Mouse (Mus musculus) left cerebral cortex, adult 8-10 months (tissue): ENCODE measurements around the gene Fkbp7. TPM values are rescaled to one million over a fixed set of nuclear protein-coding genes. Genes with fewer than 3 reads are reported as not detected.
"Not testable (repeated sequence)": the region's sequence is repeated elsewhere in the genome, so short reads cannot be mapped to it uniquely, and the experiment has no call there.

Experiments
- DNase-seq, 2 experiments: peaks; one replicate each; pipeline ENCODE4 v3.0.0; 2022; ENCODE audit warnings: low spot score in 2 of 2
- total RNA-seq, 4 experiments: library from RNA; stranded (reverse); gene quantifications; 2 replicates each; pipeline ENCODE4 v1.2.4; 2022

Fkbp7 gene
- total RNA-seq, 4 experiments from 2014 or later: 4.4 to 6.1 (median 5.8) TPM

DNA sequence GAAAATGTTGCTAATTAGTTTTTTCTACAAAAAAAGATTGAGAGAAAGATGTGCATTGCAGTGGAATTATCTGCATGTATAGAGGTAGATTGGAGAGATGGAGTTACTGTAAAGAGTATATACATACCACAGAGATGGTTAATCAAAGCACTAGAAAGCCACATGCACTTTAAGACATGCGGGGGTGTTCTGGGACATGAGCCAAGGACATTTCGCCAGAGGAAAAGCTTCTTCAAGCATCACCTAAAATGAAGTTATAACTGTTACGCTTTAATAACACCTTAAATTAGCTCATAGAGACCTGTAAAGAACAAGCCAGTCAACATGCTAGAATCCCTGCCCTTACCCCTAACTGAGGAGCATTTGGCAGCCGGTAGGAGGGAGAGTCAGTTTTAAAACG lies 5.7 kb downstream of the Fkbp7 start:
- no peak for DNase-seq

DNA sequence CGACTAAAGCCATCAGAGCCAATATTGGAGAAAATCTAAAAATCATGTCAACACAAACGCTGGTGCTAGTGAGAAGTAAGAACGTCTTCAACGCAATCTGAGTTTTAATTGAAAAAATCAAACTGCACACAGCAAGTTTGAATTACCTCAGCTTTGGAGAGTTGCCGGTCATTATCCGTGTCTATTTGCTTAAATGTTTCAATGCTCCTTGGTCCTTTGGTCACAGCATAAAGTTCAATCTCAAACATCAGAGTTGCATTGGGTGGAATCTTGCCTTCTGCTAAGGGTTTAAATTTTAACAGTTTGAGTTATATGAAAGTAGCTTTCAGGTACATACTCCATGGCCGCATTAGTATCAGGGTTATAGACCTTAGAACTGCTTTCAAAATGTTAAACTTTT lies 7.4 kb downstream of the Fkbp7 start:
- no peak for DNase-seq

DNA sequence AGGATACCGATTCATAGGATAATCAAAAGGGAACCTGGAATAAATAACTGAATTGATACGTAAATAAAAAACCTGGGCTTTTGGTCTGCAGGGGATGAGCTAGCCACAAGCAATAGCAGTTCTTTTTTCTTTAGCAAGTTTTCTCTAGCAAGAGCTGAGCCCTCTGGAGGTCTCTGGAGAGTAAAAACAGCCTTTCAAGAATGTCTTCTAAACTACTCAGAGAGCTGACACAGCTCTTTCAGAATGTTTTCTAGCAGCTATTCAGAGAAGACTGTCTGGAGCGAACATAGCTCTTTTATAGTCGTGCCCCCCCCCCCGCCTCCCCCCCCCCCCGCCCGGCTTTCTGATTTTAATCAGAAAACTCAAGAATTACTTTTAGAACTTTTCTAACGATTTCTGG lies 13.5 kb downstream of the Fkbp7 start:
- no peak for DNase-seq

DNA sequence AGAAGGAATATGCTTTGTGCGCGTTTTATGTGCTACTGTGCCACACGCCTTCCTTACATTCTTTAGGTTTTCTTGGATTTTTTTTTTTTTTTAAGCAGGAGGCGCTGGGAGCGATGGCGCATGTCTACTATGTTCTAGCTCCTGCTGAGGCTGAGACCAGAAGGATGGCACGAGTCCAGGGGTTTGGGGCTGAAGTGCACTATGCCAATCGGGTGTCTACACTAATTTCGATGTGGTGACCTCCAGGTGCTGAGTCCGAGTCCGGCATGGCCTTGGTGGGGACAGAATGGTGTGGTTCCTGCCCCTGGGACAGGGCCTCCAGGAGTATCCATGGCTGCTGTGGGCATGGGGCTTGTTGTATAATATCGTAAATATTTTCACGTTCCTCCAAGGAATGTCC lies 14.4 kb downstream of the Fkbp7 start:
- no peak for DNase-seq

DNA sequence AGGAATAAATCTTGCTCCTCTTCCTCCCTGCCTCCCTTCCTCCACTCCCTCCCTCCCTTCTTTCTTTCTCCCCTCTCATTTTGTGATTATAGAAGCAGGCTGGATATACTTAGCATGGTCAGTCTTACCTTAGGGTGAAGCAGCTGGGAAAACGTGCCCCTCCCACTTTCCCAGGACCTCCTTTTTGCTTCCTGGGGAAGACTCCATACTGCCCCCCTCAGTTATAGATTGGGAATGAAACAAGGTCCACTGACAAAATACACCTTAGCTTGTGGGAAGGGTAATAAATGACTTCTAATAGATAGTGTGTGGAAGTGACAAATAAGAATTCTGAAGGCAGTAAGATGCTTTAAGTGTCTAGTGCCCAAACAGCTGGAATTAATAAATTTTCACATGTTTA lies 16.9 kb downstream of the Fkbp7 start:
- DNase-seq: no peak

DNA sequence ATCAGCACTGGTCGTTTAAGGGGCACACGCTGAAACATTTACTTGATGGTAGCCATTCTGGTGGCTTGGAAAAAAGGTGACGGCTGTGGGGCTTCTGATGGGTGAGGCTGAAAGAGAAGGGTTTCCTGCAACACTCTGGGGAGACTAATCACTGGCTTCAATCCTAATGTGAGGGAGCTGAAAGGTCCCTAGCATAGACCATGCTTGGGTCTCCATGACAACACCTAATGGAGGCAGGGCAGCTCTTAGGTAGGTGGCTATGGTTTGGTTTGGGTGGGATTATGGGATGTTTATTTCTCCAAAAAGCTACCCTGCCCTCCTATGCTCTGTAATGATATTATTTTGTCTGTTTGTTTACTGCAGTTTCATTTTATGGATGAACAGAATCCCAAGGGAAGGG lies 17.5 kb downstream of the Fkbp7 start:
- DNase-seq: no peak

DNA sequence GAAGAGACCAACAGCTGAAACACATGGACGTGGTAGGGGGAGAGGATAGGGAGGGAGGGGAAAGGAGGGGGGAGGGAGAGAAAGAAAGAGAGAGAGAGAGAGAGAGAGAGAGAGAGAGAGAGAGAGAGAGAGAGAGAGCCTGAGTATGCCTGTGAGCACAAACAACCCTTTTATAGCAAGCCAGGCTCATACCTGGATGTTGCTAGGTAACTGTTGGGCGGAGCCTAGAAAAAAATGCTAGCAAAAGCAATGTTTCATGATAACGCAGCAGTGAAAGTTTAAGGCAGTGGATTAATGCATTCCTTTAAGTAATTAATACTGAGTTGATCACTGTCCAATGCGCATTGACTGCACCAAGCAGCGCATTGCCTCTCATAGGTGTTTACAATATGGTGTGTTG lies 18.3 kb downstream of the Fkbp7 start:
- DNase-seq: no peak

DNA sequence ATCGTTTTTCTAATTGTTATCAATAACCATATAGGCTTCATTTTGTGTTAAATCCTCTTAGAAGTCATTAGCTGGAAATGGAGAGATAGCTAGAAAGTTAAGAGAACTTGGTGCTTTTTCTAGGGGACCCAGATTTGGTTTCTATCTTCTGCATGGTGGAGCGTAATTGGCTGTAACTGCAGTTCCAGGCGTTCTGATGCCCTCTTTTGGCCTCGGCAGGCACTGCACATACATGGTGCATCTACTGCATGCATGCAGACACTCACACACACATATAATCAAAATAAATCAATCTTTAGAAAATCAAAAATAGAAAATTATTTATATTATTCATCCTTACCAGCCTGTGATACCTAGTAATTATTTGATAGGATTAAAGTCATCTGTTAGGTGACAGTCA lies 19.8 kb downstream of the Fkbp7 start:
- no peak for DNase-seq

DNA sequence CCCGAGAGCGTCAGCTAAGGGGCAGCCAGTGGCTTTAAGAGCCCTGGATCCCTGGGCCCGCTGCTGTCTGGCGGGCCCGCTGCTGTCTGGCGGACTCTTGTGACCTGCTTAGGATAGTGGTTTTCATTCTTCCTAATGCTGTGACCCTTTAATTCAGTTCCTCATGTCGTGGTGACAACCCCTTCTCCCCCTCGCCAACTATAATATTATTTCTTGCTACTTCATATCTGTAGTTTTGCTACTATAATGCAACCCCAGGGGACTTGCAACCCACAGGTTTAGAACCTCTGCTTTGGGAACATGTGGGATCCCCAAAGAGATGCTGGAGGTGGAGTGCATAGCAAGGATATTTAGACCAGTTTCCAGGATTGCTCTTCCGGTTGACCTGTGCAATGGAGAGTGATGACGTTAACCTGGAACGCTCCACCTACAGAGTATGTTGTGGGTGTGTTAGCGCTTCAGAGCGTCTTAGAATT lies 24.2 kb downstream of the Fkbp7 start:
- DNase-seq: no peak

DNA sequence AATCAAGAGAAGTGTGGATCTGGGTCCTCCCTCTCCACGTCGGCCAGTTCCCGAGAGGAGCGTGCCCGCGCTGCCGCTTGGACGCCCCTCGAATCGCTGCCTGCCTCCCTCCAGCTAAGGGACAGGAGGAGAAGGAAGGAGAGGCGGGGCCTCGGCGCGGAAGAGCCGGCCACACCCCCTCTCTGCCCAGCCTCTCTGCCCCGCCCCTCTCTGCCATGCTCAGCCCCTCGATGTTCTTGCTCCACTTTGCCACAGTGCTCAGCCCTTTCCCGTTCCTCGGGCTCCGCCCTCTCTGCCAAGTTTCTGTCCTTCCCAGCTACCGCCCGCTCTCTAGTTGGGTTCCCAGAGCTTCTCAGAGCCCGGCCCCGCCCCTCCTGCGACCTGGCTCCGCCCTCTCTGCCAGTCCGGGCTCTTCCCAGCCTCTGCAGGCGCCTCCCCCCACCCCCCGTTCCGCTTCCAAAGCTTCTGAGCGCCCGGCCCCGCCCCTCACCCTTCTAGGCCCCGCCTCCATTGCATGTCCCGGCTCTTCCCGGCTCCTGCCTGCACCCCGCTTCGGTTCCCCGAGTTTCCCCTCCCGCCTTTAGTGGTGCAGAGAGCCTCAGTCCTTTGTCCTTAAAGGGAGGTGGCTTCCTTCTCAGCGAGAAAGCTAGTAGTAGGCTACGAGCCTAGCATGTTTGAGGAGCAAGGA lies 24.9 kb downstream of the Fkbp7 start, which contains the start of the genes Prkra and Pjvk:
Gene Prkra, minus strand, starts transcription at position 133 of the 688 bp plus-strand sequence.
Gene Pjvk, plus strand, starts transcription at position 594 of the 688 bp plus-strand sequence.
- DNase-seq: peak; percentile 91 to 97

DNA sequence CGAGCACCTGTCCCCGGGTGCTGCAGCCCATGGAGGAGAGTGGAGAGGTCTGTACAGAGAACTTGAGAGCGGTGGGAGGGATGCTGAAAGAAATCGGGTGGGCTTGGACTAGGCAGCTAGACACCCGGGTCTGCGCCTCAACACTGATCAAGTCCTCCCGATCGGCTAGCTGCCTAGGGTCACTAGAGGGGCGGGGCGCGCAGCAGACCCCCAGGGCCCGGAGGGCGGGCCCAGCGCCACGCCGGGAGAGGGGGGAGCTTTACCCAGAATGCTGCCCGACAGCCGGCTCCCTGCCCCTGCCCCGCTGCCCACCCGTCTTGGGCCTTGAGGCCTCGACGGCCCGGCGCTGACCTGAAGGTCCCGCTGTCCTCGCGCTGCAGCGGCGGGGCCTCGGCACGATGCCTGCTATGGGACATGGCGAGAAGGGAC lies 25.5 kb downstream of the Fkbp7 start:
- DNase-seq: no peak

DNA sequence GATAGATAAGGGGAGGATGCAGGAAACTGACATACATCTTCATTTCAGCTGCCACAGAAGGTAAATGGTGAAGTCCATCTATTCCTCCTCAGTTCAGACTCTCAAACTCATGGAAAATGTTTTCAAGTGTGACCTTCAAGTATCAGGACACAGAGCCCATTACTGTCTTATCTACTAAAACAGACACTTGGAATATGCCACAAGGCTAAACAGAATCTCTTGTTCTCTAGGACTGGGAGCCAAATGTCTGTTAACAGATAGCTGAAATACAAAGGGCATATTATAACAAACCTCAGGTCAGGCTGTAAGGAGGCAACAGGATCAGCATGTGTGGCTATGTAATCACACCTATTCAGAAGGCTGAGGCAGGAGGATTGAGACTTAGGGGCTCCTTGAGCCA lies 29.1 kb downstream of the Fkbp7 start:
- no peak for DNase-seq

DNA sequence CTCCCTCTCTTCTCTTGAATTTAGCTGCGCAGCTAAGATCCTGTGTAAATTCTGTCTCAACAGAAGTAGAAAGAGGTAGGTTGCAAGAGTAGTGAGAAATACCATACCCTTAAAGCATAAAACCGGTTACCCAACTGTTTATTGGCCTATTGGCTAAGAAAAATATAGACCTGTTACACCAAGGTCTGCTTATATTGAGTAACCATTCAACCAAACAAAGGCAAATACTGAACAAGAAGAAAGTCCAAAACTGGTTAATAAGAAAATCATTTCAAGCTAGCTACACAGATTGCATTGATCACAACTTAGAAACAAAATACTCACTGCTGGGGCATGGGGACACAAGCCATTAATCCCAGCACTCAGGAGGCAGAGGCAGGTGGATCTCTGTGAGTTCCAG lies 33.3 kb downstream of the Fkbp7 start:
- DNase-seq: no peak

DNA sequence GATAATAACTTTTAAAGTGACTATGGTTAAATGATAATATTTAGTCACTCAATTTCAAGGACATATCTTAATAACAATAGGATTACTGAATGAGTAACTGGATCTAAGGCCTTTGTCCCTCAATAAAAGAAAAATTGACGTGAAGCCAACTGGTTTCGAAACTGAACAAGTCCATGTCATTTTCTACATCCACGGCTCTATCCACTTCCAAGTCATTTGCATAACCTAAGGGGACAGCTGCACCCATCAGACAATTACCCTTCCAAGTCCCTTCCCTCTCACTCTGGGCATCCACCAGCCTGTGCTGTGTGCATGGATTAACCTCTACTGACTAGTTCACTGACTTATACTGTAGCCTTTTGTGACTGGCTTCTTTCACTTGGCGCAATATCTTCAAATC lies 41.3 kb downstream of the Fkbp7 start:
- DNase-seq: no peak

DNA sequence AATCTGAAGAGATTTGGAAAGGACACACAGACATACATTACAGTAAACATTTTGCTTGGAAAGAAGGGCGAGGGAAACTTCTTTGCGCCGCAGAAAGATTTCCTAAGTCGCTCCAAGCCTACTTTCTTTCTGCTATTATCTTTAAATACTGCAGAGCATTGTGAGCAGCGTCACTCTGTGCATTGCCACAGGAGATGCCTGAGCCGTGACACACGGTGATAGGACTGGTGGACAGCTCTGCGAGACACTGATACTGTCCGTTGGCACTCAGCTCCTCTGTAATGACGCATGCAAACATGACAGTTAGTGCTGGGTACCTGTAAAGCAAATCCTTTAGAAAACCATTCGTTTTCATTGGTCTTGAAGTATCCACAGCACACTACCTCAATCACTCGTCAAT lies 42.6 kb downstream of the Fkbp7 start:
- no peak for DNase-seq

DNA sequence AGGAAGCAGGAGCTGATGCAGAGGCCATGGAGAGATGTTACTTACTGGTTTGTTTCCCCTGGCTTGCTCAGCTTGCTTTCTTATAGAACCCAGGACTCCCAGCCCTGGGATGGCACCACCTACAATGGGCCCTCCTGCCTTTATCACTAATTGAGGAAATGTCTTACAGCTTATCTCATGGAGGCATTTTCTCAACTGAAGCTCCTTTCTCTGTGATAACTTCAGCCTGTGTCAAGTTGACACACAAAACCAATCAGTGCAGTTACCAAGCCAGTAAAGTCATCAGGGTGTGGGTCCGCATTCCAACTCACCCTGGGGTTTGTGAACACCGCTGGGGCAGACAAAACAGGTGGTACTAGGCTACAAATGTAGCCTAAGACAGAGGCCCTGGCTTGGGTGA lies 50.6 kb downstream of the Fkbp7 start:
- DNase-seq: not testable (repeated sequence)

DNA sequence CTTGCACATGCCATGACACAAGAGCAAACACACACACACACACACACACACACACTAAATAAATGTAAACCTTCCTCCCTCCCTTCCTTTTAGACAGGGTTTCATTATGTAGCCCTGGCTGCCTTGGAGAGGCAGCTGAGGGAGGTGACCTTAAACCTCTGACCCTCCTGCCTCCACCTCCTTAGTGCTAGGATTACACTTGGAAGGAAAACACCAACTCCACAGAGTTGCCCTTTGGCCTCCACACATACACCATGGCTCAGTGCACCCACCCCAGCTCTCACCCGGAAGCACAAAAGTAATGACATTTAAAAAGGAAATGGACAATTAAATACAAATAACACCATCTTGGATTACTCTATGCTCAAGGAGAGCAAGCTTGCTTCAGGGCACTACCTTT lies 51.2 kb downstream of the Fkbp7 start:
- DNase-seq: no peak

DNA sequence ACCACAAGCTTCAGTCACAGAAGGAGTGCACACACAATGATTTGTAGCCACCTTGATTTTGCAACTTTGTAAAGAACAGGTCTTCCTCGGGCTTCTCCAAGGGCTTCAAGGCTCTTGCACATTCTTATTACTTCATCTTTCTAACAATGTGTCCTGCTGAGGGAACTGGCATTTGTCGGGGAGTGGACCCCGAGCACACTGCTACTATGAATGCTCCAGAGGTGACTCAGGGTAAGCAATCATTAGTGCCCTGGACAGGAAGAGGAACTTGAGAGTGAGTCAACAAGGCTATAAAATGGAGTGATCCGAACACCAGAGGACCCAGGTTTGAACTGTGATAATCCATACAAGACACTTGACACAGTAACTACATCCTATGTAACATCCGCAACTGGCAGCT lies 52.7 kb downstream of the Fkbp7 start:
- DNase-seq: no peak

DNA sequence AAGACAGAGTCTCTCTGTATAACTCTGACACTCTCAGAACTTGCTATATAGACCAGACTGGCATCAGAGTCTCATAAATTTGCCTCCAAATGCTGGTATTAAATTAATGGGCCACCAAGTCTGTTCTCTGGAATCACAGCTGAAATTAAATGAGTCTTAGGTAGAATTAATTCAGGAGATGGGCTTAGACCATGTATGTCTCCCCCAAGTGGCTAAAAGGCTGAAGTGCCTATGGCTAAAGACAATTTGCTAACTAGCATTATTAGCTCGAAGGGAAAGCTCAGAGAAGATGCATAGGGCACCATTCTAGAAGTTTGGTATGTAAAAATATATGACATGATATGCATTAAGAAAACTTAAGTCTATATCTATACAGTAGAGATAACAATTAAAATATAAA lies 54.8 kb downstream of the Fkbp7 start:
- DNase-seq: no peak
